Mouse (Mus musculus): ENCODE data around the gene Tsku. TPM values are rescaled to one million over a fixed set of nuclear protein-coding genes. Genes with fewer than 3 reads are reported as not detected.

The Tsku gene
- total RNA-seq, 2 experiments from 2014 or later, result 3.1 to 3.4 TPM

DNA sequence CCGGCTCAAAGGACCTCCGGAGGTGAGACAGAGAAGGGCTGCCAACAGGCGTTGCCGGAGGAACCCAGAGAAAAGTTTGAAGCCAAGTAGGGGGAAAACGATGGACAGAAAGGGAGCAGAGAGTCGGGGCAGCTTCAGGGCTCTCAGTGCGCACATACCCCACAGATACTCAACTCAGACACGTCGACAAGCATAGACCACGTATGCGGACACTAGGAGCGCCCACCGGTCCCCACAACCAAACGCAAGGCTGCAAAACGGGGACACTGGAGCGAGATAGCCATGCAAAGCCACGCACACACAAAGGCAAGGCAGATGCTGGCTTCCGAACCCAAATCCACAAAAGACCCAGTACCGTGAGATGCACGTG, 522 bp downstream of the Tsku start:
- DNase-seq (ENCODE audit: low spot score in 2 of 2), result no peak
- intact Hi-C loops (cut with DNase I), result no loop called here

DNA sequence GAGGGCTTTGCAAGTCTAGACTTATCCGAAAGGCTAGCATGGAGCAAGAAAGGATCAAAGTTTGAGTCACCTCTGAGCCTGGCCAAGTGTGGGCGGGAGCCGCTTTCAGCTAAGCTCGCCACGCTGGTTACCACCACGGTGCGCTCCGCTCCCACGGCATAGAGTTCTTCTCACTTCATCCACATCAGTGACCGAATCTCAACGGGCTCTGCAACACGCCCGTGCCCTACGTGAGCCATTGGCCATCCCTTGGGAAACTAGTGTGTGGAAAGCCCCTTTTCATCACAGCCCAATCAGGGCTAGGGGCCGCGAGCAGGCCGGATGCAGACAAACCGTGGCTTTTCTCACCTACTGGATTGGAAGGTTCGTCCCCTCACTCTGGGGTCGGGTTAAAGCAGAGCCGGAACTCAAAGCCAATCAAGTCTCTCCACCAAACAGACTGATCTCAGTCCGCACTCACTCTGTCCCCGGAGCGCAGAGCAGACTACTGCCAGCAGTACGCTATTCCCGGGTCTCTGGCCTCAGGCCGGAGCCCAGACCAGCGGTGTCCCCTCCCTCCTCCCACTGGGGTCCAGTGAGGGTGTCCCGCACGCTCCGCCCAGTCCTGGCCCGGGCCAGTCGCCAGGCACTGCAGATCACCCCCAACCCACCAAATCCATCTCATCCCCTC, 1.0 kb downstream of the Tsku start:
- no peak for DNase-seq (ENCODE audit: low spot score in 2 of 2)
- intact Hi-C loops (cut with DNase I), result loop anchor here (10.0 kb wide), 1 partner anchor 235 kb away; no protein-coding TSS in a partner anchor

DNA sequence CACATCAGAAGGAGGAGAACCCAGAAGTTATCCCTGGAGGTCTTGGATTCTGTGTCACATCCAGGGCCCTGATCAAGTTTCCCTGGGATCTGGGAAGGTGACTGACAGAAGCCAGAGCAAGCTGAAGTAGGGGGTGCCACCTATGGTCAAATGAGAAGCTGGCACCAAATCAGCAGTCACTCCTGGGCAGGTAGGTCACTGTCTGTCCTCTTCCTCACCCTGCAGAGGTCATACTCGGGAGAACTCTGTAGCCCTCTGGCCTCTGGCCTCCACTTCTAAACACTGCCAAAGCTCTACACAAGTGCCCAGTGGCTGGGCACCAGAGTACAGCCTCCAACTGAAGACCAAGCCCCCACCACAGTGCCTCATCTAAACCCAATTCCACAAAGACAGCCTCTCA, 3.1 kb downstream of the Tsku start:
- intact Hi-C loops (cut with DNase I), result loop anchor here (10.0 kb wide), 1 partner anchor 237 kb away; no protein-coding TSS in a partner anchor
- DNase-seq (ENCODE audit: low spot score in 2 of 2), result no peak

DNA sequence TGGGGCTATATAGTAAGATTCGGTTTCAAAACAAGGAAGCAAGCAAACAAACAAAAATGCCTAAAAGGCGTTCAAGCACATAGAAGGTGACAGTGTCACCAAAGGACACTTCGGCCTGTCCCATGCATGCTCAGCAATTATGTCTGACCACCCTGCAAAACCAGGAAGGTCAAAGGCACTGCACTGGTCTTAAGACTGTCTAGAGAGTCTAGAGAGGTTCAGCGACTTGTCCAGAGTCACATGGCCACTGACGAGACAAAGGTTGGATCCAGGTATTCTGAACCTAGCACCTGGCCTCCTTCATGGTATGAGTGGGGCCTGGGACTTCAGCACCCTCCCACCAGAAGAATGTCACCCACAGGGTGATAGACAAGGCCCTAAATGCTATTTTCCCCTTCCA, 3.8 kb downstream of the Tsku start:
- intact Hi-C loops (cut with DNase I), result loop anchor here (10.0 kb wide), 1 partner anchor 237 kb away; no protein-coding TSS in a partner anchor

DNA sequence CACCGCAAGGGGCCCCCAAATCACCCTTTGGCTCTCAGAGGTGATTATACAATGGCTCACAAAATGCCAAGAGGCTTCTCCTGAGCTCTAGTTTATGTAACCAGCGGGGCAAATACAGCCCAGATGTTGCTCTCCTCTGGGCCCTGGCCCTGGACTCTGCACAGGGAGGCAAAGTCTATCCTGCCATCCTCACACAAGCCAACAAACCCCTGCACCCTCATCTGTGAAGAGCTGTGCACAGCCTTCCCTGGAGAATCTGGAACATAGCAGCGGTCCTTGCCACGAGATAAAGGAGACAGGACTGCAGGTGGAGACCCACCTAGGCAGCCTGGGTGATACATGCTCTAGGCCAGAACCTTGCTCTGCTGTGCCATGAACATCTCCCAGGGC, 6.2 kb downstream of the Tsku start:
- intact Hi-C loops (cut with DNase I), result loop anchor here (10.0 kb wide), 1 partner anchor 240 kb away; no protein-coding TSS in a partner anchor

More for the DNA sequence above, 3.8 kb downstream of the Tsku start:
- no peak for DNase-seq (ENCODE audit: low spot score in 2 of 2)

DNA sequence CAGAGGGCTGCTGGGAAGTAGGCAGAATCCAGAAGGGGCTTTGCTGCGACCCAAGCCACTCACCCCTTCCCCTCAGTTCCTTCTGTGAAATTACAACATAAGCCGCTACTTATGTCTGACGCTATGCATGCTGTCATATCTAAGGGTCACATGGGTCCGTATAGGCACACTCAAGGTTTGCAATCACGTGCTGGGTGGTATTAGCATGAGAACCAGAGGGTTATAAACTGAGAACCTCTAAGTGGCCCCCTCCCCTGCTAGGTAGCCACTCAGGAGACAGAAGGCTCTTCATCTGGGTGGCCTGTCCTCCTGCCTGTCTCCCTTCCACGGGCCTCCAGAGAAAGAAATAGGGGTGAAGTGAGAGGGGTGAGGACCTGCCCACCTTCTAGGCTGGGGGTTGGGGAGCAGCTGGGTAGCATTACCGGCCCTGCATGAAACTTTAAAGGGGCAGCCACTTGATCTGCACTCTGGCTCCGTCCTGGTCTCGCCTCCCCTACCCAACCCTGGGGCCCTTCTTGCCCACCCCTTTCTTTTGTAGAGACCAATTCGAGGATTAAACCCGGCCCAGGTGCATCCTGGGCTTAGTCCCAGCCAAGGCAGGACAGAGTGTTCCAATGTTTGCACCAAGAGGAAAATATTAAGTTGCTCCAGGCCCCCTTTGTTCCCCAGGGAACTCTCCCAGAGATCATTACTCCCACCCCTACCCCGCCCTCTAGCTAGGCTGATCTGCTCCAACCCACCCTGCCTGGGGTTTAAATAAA, 6.8 kb downstream of the Tsku start:
- intact Hi-C loops (cut with DNase I), result loop anchor here (10.0 kb wide), 1 partner anchor 240 kb away; no protein-coding TSS in a partner anchor
- DNase-seq (ENCODE audit: low spot score in 2 of 2), result no peak

More for the DNA sequence above, 6.2 kb downstream of the Tsku start:
- DNase-seq (ENCODE audit: low spot score in 2 of 2), result no peak

DNA sequence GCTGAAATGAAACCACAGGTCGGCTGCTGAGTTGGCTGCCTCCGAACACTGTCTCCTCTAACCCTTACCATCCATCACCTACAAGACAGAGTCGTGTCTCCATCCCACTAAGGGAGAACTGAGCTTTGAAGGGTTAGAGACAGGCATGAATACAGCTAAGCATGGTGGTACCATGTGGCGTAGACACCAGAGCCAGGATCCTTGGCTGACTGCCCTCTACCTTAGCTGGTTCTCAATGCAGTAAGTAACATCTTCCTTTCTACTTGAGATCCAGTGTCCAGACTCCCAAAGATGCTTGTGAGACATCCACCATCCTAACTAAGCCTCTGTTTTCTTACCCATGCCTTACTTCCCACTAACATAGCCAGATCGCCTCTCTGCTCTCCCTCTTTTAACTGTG, 7.5 kb downstream of the Tsku start:
- no peak for DNase-seq (ENCODE audit: low spot score in 2 of 2)
- intact Hi-C loops (cut with DNase I), result loop anchor here (10.0 kb wide), 1 partner anchor 241 kb away; no protein-coding TSS in a partner anchor

DNA sequence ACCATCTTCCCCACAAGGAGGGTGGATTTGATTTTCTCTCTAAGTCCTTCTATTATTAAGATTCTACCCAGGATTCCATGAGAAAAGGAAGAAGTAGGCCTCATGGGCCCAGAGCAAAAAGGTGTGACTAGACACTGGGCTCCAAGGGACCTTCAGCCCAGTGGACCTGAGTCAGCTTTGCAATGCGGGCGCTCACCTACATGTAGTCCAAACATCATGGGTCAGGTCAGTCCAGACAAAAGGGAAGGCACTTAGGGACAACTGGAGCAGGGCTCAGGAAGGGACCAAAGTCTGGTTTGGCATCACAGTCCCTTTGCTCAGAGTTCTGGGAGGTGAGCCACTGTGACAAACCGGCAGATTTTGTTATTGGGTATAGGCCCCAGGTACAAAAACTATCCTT, 9.6 kb downstream of the Tsku start:
- DNase-seq (ENCODE audit: low spot score in 2 of 2), result no peak
- intact Hi-C loops (cut with DNase I), result loop anchor here (10.0 kb wide), 1 partner anchor 243 kb away; no protein-coding TSS in a partner anchor

DNA sequence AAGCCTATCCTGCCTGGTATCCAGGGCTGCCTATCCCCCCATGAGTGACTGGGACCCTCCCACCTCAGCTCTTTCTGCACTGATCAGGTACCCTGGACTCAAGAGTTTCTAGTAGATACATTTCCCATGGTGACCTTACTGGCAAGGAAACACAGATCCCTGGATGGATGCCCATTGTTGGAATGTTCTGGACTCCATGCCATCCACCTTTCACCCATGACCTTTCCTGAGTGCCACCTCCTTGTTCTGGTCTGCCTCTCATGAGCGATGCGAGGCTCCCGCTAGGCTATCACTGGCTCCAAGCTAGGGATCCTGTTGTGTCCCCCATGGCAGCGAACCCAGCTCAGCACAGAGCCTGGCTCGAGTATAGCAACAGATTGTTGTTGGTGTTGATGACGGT, 11.3 kb downstream of the Tsku start:
- DNase-seq (ENCODE audit: low spot score in 2 of 2), result no peak
- intact Hi-C loops (cut with DNase I), result loop anchor here (1.0 to 10.0 kb wide), 2 partner anchors 80 to 245 kb away; no protein-coding TSS in a partner anchor

DNA sequence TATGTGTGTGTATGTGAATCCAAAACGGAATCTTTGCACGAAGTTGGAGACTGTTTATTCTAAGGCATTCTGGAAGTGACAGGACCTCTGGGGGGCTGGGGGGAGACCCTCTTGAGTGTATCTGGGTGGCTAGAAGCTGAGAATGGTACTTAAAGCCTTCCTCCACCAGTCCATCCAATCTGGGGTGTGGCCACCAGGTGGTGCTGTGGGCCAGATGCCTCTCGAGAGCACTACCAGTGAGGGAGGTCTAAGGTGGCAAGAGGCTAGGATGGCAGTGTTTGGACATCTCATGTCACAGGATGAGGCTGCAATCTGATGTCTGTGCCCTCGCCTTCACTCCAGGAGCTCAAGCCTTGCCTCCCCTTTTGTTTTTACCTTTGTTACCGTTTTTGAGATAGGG, 12.0 kb downstream of the Tsku start:
- intact Hi-C loops (cut with DNase I), result loop anchor here (1.0 kb wide), 1 partner anchor 81 kb away; no protein-coding TSS in a partner anchor
- peak; percentile 67 to 73 for DNase-seq (ENCODE audit: low spot score in 2 of 2)

DNA sequence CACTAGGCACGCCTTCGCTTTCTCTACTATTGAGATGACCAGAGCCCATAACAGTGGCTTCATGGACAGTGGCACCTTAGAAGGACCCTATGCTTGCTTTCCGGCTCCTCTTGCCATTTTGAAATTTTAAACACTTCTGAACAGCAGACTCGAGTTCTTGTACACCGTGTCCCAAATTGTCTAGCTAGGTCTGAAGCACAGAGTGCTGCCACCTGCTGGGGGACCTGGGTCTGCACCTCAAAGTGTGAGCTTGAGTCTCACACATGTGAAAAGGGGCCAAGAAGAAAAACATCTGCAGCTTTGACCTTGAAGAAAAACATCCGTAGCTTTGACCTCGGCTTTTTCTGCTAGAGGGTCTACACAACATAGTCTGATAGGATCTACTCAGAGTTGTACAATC, 13.1 kb downstream of the Tsku start:
- intact Hi-C loops (cut with DNase I), result no loop called here
- peak; percentile 40 to 50 for DNase-seq (ENCODE audit: low spot score in 2 of 2)

DNA sequence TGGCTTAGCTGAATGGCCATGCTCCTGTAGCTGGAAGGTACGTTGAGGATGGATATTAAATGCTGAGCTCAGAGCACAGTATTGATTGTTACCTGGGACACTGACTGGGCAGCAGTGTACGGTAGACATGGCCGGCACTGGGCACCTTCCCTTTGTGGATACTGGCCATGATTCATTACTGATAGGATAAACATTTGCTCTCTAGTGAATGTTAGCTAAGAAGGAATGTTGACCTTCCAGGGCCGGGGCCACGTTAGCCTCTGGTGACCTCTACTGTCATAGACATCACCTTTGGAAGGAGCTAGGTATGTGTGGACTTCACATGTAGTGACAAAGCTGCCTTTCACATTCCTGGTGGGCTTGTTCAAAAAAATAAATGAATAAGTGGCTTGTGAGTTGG, 13.7 kb downstream of the Tsku start:
- intact Hi-C loops (cut with DNase I), result no loop called here

DNA sequence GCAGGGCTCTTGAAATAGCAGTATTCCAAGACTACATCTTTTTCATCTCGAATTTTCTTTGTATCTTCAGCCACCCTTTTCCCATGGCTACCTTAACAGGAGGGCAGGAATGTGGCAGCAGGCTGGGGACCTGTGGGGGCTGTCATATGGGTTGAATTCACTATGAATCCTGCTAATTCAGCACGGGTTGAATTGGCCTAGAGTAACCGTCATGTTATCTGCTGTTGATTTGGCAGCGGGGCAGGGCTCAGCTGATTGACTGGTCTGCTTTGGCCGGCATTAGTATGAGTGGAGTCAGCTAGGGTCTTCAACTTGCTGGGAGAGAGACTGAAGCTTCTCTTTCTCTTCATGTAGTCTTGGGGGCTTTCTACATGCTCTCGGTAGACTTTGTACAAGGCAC, 16.1 kb downstream of the Tsku start:
- intact Hi-C loops (cut with DNase I), result no loop called here
- DNase-seq (ENCODE audit: low spot score in 2 of 2), result no peak

More for the DNA sequence above, 13.7 kb downstream of the Tsku start:
- DNase-seq (ENCODE audit: low spot score in 2 of 2), result no peak

DNA sequence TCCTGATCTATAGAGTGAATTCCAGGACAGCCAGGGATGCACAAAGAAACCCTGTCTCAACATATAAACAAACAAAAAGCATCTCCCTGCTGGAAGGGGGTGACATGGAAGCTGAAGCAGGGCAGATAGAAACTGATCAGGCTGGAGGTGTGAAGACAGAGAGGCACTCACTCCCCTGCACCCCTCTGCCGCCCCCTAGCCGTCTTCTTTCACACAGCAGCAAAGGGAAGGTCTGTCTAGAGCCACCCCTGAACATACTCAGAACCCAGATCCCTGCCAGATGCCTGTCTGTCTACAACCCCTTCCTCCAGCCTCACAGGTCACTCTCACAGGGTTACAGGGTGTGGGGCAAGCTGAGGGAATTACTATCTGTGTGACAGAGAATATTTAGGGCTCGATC, 16.8 kb downstream of the Tsku start:
- intact Hi-C loops (cut with DNase I), result loop anchor here (5.0 kb wide), 1 partner anchor 57 kb away; no protein-coding TSS in a partner anchor
- DNase-seq (ENCODE audit: low spot score in 2 of 2), result no peak

DNA sequence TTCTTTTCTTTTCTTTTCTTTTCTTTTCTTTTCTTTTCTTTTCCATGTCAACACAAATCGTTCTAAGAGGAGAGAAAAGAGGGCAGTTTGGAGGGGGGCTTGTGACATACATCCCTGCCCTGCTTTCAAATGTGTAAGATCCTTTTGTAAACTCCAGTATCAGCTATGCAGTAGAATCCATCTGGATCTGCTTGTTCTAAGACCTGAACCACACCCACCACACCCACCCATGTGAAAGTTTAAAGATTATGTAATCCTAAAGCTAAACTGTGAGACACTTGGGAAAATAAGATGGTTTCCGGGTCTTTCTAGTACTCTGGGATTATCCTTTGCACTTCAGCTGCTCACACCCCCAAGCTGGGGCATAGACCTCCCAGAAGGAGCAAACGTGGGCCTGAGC, 18.9 kb downstream of the Tsku start:
- intact Hi-C loops (cut with DNase I), result loop anchor here (5.0 kb wide), 1 partner anchor 55 kb away; no protein-coding TSS in a partner anchor
- DNase-seq (ENCODE audit: low spot score in 2 of 2), result no peak

DNA sequence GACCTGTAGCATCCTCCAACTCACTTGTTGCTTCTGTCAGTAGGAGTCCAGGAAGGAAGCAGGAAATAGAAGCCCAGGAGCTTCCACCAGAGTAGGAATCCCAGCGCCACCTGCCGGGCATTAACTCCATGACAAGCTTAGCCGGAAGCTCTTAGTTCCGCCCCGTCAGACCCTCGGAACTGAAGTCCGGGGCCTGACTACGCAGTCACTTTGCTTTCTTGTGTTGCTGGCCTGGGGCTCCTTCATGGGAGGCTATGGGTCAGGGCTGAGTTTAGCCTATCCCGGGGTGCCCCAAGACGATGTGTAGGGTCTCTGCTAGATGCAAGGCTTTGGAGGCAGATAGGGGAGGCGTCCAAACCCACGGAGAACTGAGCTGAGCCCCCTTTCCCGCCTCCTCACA, 19.7 kb downstream of the Tsku start:
- peak; percentile 52 to 73 for DNase-seq (ENCODE audit: low spot score in 2 of 2)
- intact Hi-C loops (cut with DNase I), result loop anchor here (2.0 to 5.0 kb wide), 2 partner anchors 54 to 187 kb away; no protein-coding TSS in a partner anchor

DNA sequence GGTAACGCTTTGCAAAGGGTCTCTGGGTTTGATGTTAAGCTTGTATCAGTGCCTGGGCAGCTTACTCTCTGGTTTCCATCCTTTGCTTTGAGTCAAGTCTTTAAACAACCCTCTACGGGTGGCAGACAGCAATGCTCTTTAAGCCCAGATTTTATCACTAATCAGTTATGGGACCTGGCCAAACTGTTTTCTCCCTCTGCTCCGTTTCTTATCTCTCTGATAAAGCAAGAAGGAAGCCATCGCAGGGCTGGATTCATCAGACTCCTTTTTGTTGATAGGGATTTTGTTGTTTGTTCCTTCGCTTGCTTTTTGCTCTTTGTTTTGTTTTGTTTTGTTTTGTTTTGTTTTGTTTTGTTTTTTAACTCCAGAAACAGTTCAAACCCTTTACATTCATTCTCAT, 20.8 kb downstream of the Tsku start:
- intact Hi-C loops (cut with DNase I), result loop anchor here (2.0 to 5.0 kb wide), 2 partner anchors 53 to 186 kb away; no protein-coding TSS in a partner anchor
- DNase-seq (ENCODE audit: low spot score in 2 of 2), result no peak

DNA sequence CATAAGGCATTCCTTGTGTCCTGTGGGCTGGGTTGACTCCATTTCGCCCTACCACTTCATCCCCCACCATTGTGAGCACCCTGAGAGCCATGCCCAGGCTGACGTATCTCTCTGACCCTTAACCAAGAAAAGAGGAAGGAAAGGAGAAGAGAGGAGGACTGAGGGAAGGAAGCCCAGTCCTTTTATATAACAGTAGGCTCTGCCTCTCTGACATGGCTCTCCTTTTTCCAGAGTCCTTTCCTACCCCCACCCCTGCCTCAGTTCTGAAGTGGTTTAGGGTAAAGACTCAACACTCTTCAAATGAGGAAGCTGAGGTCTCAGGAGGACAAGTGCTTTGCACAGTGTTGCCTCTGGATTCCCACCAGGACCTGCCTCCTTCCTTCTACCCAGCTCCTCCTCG, 27.1 kb downstream of the Tsku start:
- no peak for DNase-seq (ENCODE audit: low spot score in 2 of 2)
- intact Hi-C loops (cut with DNase I), result no loop called here

DNA sequence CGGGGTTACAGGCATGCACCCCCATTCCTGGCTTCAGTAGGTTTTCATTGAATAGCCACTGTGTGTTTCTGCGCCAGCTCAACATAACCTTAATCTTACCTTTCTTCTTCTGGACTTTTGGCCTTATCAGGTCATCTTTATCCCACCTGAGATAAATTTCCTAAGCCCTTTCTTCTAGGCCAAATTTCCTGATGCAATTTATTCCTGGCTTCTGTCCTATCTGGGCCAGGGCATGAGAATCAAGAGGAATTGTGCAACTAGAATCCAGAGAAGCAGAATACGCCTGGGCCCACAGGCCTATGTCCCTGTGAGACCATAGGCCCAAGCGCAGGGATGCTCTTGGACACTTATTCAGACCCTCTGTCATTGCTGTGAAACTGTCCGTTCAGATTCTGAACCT, 27.6 kb downstream of the Tsku start:
- no peak for DNase-seq (ENCODE audit: low spot score in 2 of 2)
- intact Hi-C loops (cut with DNase I), result no loop called here

DNA sequence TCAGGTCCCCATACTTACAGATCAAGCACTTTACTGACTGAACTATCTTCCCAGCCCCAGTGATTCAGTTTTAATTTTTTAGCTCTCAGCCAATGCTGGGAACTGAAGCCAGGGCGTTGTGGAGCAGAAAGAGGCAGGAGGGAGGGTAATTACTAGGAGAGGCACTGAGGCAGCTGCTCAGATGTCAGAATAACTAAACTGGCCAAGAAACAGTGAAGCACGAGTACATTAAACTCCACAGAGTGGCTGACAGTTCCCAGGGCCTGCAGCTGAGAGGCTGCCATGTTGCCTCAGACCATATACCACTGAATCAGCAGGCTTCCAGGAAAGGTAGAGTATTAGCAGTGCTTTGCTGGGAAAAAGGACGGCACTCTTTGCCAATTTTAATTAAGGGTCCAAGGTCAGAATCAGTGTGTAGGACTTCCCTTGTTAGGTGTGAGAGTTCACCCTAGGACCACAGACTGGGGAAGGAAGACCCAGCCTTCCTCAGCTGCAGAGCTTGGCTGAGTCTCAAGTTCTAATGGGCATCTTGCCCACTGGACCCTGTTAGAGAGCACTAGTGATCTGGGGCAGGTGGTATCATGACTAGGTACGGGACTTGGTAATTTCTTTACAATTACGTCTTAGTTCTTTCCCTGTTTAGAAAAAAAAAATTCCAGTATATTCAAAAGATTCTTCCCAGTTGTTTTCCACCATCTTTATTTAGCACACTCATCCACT, 28.3 kb downstream of the Tsku start:
- intact Hi-C loops (cut with DNase I), result no loop called here
- no peak for DNase-seq (ENCODE audit: low spot score in 2 of 2)

Data from left cerebral cortex, postnatal 36 days (tissue).